Mouse (Mus musculus): ENCODE measurements at regions not wholly inside any gene's neighbourhood (a gene's known extent, or its start where the extent isn't known, plus 50 kb on each side); places are given as distances from the start of the nearest gene placed in this dataset.

GRCm38 (mm10) chr8:17618846-17619245 lies 1359.2 kb downstream of the Defb40 start:
- Histone ChIP-seq H3K9ac (ENCODE audit: low read length) (no peak overlapping the region), H3K4me2 (ENCODE audit: low read depth, low read length) (no peak overlapping the region), H3K27me3 (ENCODE audit: control insufficient read depth, insufficient read depth, low read length) (no peaks in the 10 kb centered on the region), H3K36me3 (ENCODE audit: control insufficient read depth, insufficient read depth, low read length) (no peaks in the 10 kb centered on the region), H3K27ac (ENCODE audit: low read length) (no peak overlapping the region), H3K4me3 (replicated peaks; ENCODE audit: low read length) (no peak overlapping the region), H3K4me1 (ENCODE audit: control insufficient read depth, insufficient read depth, low read length) (no peaks in the 10 kb centered on the region), H3K9me3 (replicated peaks; ENCODE audit: control insufficient read depth, low read length) (no peaks in the 10 kb centered on the region)
- ATAC-seq (ENCODE audit: insufficient read depth, low FRiP score), result no peak

- Histone ChIP-seq H3K4me3 (replicated peaks; ENCODE audit: low read length) (no peak overlapping the region), H3K27ac (ENCODE audit: low read length) (no peak overlapping the region), H3K36me3 (ENCODE audit: control insufficient read depth, insufficient read depth, low read length) (no peaks in the 10 kb centered on the region), H3K27me3 (ENCODE audit: control insufficient read depth, insufficient read depth, low read length) (no peaks in the 10 kb centered on the region), H3K9me3 (replicated peaks; ENCODE audit: control insufficient read depth, low read length) (no peaks in the 10 kb centered on the region), H3K4me1 (ENCODE audit: control insufficient read depth, insufficient read depth, low read length) (no peaks in the 10 kb centered on the region), H3K9ac (ENCODE audit: low read length) (no peak overlapping the region), H3K4me2 (ENCODE audit: low read depth, low read length) (no peak overlapping the region)
- no peak for ATAC-seq (ENCODE audit: insufficient read depth, low FRiP score)
These were observed 1359.9 kb downstream of the Defb40 start for GRCm38 (mm10) chr8:17618147-17618546.

DNA sequence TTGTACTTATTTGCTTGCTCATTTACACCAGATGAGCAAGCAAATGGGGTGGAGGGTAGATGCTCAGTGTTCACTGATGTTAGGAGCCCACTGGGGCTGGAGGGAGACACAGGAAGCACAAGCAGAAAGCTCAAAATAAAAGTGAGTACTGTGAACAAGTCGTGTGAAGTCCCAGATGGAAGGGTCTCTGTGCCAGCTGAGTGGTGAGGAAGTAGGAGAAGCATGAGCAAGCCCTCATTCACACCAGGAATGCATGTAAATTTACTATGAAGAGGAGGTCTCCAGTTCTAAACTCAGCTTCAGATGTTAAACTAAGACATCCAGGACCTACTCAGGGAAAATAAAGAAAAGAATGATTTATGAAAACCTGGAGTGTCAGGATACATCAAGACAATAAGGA lies 1375.2 kb downstream of the Defb40 start:
- no peak for ATAC-seq (ENCODE audit: insufficient read depth, low FRiP score)
- Histone ChIP-seq H3K4me2 (ENCODE audit: low read depth, low read length) (no peak overlapping the region), H3K27me3 (ENCODE audit: control insufficient read depth, insufficient read depth, low read length) (no peaks in the 10 kb centered on the region), H3K9me3 (replicated peaks; ENCODE audit: control insufficient read depth, low read length) (no peaks in the 10 kb centered on the region), H3K27ac (ENCODE audit: low read length) (no peak overlapping the region), H3K9ac (ENCODE audit: low read length) (no peak overlapping the region), H3K4me3 (replicated peaks; ENCODE audit: low read length) (no peak overlapping the region), H3K36me3 (ENCODE audit: control insufficient read depth, insufficient read depth, low read length) (no peaks in the 10 kb centered on the region), H3K4me1 (ENCODE audit: control insufficient read depth, insufficient read depth, low read length) (no peaks in the 10 kb centered on the region)
- WGBS, result 35% methylated on average over 1 of the region's 1 CpGs

GRCm38 (mm10) chr8:17598736-17599135 lies 1379.3 kb downstream of the Defb40 start:
- H3K4me3 ChIP-seq (replicated peaks; ENCODE audit: low read length), result no peak overlapping the region
- no peaks in the 10 kb centered on the region for H3K4me1 ChIP-seq (ENCODE audit: control insufficient read depth, insufficient read depth, low read length)
- H3K27me3 ChIP-seq (ENCODE audit: control insufficient read depth, insufficient read depth, low read length), result no peaks in the 10 kb centered on the region
- no peak overlapping the region for H3K27ac ChIP-seq (ENCODE audit: low read length)
- H3K4me2 ChIP-seq (ENCODE audit: low read depth, low read length), result no peak overlapping the region
- WGBS, result 82% methylated on average over 4 of the region's 4 CpGs
- no peaks in the 10 kb centered on the region for H3K36me3 ChIP-seq (ENCODE audit: control insufficient read depth, insufficient read depth, low read length)
- no peak for ATAC-seq (ENCODE audit: insufficient read depth, low FRiP score)
- no peak overlapping the region for H3K9ac ChIP-seq (ENCODE audit: low read length)
- H3K9me3 ChIP-seq (replicated peaks; ENCODE audit: control insufficient read depth, low read length), result no peaks in the 10 kb centered on the region

GRCm38 (mm10) chr8:17596559-17596958 lies 1381.5 kb downstream of the Defb40 start:
- Histone ChIP-seq H3K27ac (ENCODE audit: low read length) (no peak overlapping the region), H3K27me3 (ENCODE audit: control insufficient read depth, insufficient read depth, low read length) (no peaks in the 10 kb centered on the region), H3K9ac (ENCODE audit: low read length) (no peak overlapping the region), H3K36me3 (ENCODE audit: control insufficient read depth, insufficient read depth, low read length) (no peaks in the 10 kb centered on the region), H3K4me1 (ENCODE audit: control insufficient read depth, insufficient read depth, low read length) (no peaks in the 10 kb centered on the region), H3K9me3 (replicated peaks; ENCODE audit: control insufficient read depth, low read length) (no peaks in the 10 kb centered on the region), H3K4me3 (replicated peaks; ENCODE audit: low read length) (no peak overlapping the region), H3K4me2 (ENCODE audit: low read depth, low read length) (no peak overlapping the region)
- no peak for ATAC-seq (ENCODE audit: insufficient read depth, low FRiP score)

DNA sequence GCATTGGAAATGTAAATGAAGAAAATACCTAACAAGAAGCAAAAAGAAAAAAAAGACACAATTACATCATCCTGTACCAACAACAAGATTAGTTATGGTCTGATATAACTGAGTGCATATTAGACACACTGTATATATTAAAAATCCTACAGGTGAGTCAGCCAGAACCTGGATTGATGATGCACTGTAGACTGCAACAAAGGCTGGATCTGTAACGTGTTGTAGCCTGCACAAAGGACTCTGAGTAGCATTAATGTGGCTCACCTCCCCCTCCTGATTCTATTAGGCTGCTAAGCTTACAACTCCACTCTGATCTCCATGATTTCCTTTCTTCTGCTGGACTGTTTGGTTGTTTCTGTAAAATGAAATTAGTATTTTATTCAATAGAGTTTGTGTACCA lies 1383.4 kb downstream of the Defb40 start:
- Histone ChIP-seq H3K9ac (ENCODE audit: low read length) (no peak overlapping the region), H3K4me2 (ENCODE audit: low read depth, low read length) (no peak overlapping the region), H3K36me3 (ENCODE audit: control insufficient read depth, insufficient read depth, low read length) (no peaks in the 10 kb centered on the region), H3K4me1 (ENCODE audit: control insufficient read depth, insufficient read depth, low read length) (no peaks in the 10 kb centered on the region), H3K9me3 (replicated peaks; ENCODE audit: control insufficient read depth, low read length) (no peaks in the 10 kb centered on the region), H3K27ac (ENCODE audit: low read length) (no peak overlapping the region), H3K4me3 (replicated peaks; ENCODE audit: low read length) (no peak overlapping the region), H3K27me3 (ENCODE audit: control insufficient read depth, insufficient read depth, low read length) (no peaks in the 10 kb centered on the region)
- WGBS, result 40% methylated on average over 1 of the region's 1 CpGs
- peak; percentile 66; the same call in 1 of the 2 replicates for ATAC-seq (ENCODE audit: insufficient read depth, low FRiP score)

GRCm38 (mm10) chr8:17590135-17590534 lies 1387.9 kb downstream of the Defb40 start:
- Histone ChIP-seq H3K9me3 (replicated peaks; ENCODE audit: control insufficient read depth, low read length) (no peaks in the 10 kb centered on the region), H3K27me3 (ENCODE audit: control insufficient read depth, insufficient read depth, low read length) (no peaks in the 10 kb centered on the region), H3K9ac (ENCODE audit: low read length) (no peak overlapping the region), H3K4me1 (ENCODE audit: control insufficient read depth, insufficient read depth, low read length) (no peaks in the 10 kb centered on the region), H3K36me3 (ENCODE audit: control insufficient read depth, insufficient read depth, low read length) (no peaks in the 10 kb centered on the region), H3K4me3 (replicated peaks; ENCODE audit: low read length) (no peak overlapping the region), H3K27ac (ENCODE audit: low read length) (no peak overlapping the region), H3K4me2 (ENCODE audit: low read depth, low read length) (no peak overlapping the region)
- 47% methylated on average over 3 of the region's 3 CpGs for WGBS
- no peak for ATAC-seq (ENCODE audit: insufficient read depth, low FRiP score)

GRCm38 (mm10) chr8:17588189-17588588 lies 1389.9 kb downstream of the Defb40 start:
- no peaks in the 10 kb centered on the region for H3K4me1 ChIP-seq (ENCODE audit: control insufficient read depth, insufficient read depth, low read length)
- H3K9me3 ChIP-seq (replicated peaks; ENCODE audit: control insufficient read depth, low read length), result no peaks in the 10 kb centered on the region
- H3K27me3 ChIP-seq (ENCODE audit: control insufficient read depth, insufficient read depth, low read length), result no peaks in the 10 kb centered on the region
- H3K36me3 ChIP-seq (ENCODE audit: control insufficient read depth, insufficient read depth, low read length), result no peaks in the 10 kb centered on the region
- H3K4me3 ChIP-seq (replicated peaks; ENCODE audit: low read length), result no peak overlapping the region
- H3K27ac ChIP-seq (ENCODE audit: low read length), result no peak overlapping the region
- H3K4me2 ChIP-seq (ENCODE audit: low read depth, low read length), result no peak overlapping the region
- no peak for ATAC-seq (ENCODE audit: insufficient read depth, low FRiP score)
- H3K9ac ChIP-seq (ENCODE audit: low read length), result no peak overlapping the region

GRCm38 (mm10) chr8:17587261-17587861 lies 1390.7 kb downstream of the Defb40 start:
- H3K27ac ChIP-seq (ENCODE audit: low read length), result no peak overlapping the region
- no peak overlapping the region for H3K4me2 ChIP-seq (ENCODE audit: low read depth, low read length)
- H3K9me3 ChIP-seq (replicated peaks; ENCODE audit: control insufficient read depth, low read length), result no peaks in the 10 kb centered on the region
- H3K9ac ChIP-seq (ENCODE audit: low read length), result no peak overlapping the region
- no peaks in the 10 kb centered on the region for H3K27me3 ChIP-seq (ENCODE audit: control insufficient read depth, insufficient read depth, low read length)
- H3K4me1 ChIP-seq (ENCODE audit: control insufficient read depth, insufficient read depth, low read length), result no peaks in the 10 kb centered on the region
- no peaks in the 10 kb centered on the region for H3K36me3 ChIP-seq (ENCODE audit: control insufficient read depth, insufficient read depth, low read length)
- ATAC-seq (ENCODE audit: insufficient read depth, low FRiP score), result no peak
- WGBS, result 66% methylated on average over 5 of the region's 5 CpGs
- no peak overlapping the region for H3K4me3 ChIP-seq (replicated peaks; ENCODE audit: low read length)
